Comparison of ENCODE assay signal across 12 mouse cellular contexts in the genomic region with DNA sequence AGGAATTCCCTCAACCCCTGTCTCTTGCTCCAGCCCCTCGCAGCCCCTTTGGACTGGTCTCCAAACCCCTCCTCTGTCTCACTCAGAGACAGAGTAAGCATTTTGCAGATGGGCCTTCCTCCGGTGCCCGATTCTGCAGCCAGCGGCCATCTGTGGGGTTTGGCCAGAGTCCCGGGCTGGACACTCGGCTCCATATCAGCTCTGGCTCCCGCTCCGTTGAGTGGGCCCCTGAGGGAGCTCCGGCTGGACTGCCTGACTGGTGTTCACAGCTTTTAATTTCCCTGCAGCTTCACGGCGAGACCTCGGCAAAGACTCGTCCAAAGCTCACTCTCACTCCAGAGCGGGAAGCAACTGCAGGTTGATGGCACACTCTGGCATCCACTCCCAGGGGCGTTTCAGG. TPM values are rescaled to one million over a fixed set of nuclear protein-coding genes. Genes with fewer than 3 reads are reported as not detected.
DNase-seq lines count a peak whose midpoint lies in the region; ATAC-seq lines count a peak whose summit lies in the region.
"Had no signal": no experiment of that assay in that cellular context is flagged by ENCODE, and none has a peak within 500 bp of the region (broad histone marks: within the 10 kb centered on the region; RNA-seq: fewer than 3 reads in every experiment).

No protein-coding gene starts in this region.

- peak; percentile 53; the same call in 1 of the 2 replicates for ATAC-seq in hindbrain, embryonic 16.5 days
- ATAC-seq in hindbrain, embryonic 13.5 days (ENCODE audit: low FRiP score) = no peak
- ATAC-seq: intestine, postnatal 0 days had no signal

- H3K4me2 ChIP-seq in hindbrain, embryonic 16.5 days (ENCODE audit: low read length) = no peak overlapping the region
- H3K4me2 ChIP-seq in hindbrain, embryonic 13.5 days = no peak overlapping the region
- H3K4me2 ChIP-seq: limb, embryonic 13.5 days had no signal

- no peak overlapping the region for H3K4me3 ChIP-seq in hindbrain, embryonic 16.5 days (ENCODE audit: low read length)
- no peak overlapping the region for H3K4me3 ChIP-seq in hindbrain, embryonic 13.5 days
- H3K4me3 ChIP-seq: limb, embryonic 13.5 days had no signal

- peak; percentile 58 for DNase-seq in retina, postnatal 1 day
- no peak for DNase-seq in retina, embryonic 14.5 days (ENCODE audit: low spot score)
- peak; percentile 77 for DNase-seq in gastrocnemius, postnatal 14 days
- peak; percentile 29 to 77 for DNase-seq in lung, postnatal 4 days
- no peak for DNase-seq in natural killer cell, adult 2 months (ENCODE audit: low spot score in 2 of 2)
- no peak for DNase-seq in frontal cortex, postnatal 14 days (ENCODE audit: low spot score in 2 of 2)

- H3K27ac ChIP-seq in hindbrain, embryonic 16.5 days (ENCODE audit: low read depth, low read length) = peak overlapping the region; percentile 55
- no peak overlapping the region for H3K27ac ChIP-seq in hindbrain, embryonic 13.5 days
- H3K27ac ChIP-seq: limb, embryonic 13.5 days had no signal

- H3K9me3 ChIP-seq in hindbrain, embryonic 16.5 days (ENCODE audit: control insufficient read depth, low read length) = no peaks in the 10 kb centered on the region
- no peaks in the 10 kb centered on the region for H3K9me3 ChIP-seq in hindbrain, embryonic 13.5 days
- H3K9me3 ChIP-seq: limb, embryonic 13.5 days had no signal

- intact Hi-C loops in gastrocnemius, postnatal 14 days (cut with DNase I; ENCODE audit: low total_unique reads) = no loop called here

- 56% methylated on average over 15 of the region's 15 CpGs for WGBS in hindbrain, embryonic 16.5 days
- WGBS in hindbrain, embryonic 13.5 days = 76% methylated on average over 15 of the region's 15 CpGs

- no peaks in the 10 kb centered on the region for H3K27me3 ChIP-seq in hindbrain, embryonic 16.5 days (replicated peaks; ENCODE audit: control insufficient read depth, insufficient read depth, low read length)
- peaks cover 6% of the 10 kb centered on the region; the same call in 1 of the 2 replicates for H3K27me3 ChIP-seq in hindbrain, embryonic 13.5 days

- H3K9ac ChIP-seq in hindbrain, embryonic 16.5 days (ENCODE audit: low read depth, low read length) = no peak overlapping the region; the same call in 1 of the 2 replicates
- no peak overlapping the region for H3K9ac ChIP-seq in hindbrain, embryonic 13.5 days
- H3K9ac ChIP-seq: limb, embryonic 13.5 days had no signal

- no peaks in the 10 kb centered on the region for H3K36me3 ChIP-seq in hindbrain, embryonic 16.5 days (ENCODE audit: control insufficient read depth, insufficient read depth, low read length)
- H3K36me3 ChIP-seq in hindbrain, embryonic 13.5 days = no peaks in the 10 kb centered on the region
- H3K36me3 ChIP-seq: limb, embryonic 13.5 days had no signal

- peaks cover 16% of the 10 kb centered on the region for H3K4me1 ChIP-seq in hindbrain, embryonic 16.5 days (ENCODE audit: control insufficient read depth, insufficient read depth, low read depth, low read length)
- peaks cover 44% of the 10 kb centered on the region for H3K4me1 ChIP-seq in hindbrain, embryonic 13.5 days (replicated peaks)
- H3K4me1 ChIP-seq: limb, embryonic 13.5 days had no signal

RNA-seq across cellular contexts. Expression of a gene that starts 10.2 kb away (rescaled TPM):
- 166 and 172 TPM in 2 replicates for polyA plus RNA-seq in hindbrain, embryonic 16.5 days (2015; fragmentation: Nextera tagmentation; extraction: Ambion mirVana)
- 78.0 and 87.2 TPM in 2 replicates for polyA plus RNA-seq in hindbrain, embryonic 13.5 days (2015; fragmentation: Nextera tagmentation; extraction: Ambion mirVana)
- under 1 TPM; 0.20 to 0.86 TPM for total RNA-seq in gastrocnemius, postnatal 14 days (2021)
- total RNA-seq: adrenal gland, postnatal 36 days; monocyte, adult 5-6 weeks had no signal
- polyA plus RNA-seq: intestine, postnatal 0 days had no signal

Comparison
In these comparisons a context has a peak if more than half of its experiments do, and no peak if none do; other contexts are left out.
1. DNase-seq: peak in retina, postnatal 1 day (single experiment), gastrocnemius, postnatal 14 days (single experiment) and lung, postnatal 4 days (2 of 2); none in retina, embryonic 14.5 days (single experiment), natural killer cell, adult 2 months (0 of 2) and frontal cortex, postnatal 14 days (0 of 2).